Mouse (Mus musculus): ENCODE results near the gene Blzf1.

Blzf1 gene

DNA sequence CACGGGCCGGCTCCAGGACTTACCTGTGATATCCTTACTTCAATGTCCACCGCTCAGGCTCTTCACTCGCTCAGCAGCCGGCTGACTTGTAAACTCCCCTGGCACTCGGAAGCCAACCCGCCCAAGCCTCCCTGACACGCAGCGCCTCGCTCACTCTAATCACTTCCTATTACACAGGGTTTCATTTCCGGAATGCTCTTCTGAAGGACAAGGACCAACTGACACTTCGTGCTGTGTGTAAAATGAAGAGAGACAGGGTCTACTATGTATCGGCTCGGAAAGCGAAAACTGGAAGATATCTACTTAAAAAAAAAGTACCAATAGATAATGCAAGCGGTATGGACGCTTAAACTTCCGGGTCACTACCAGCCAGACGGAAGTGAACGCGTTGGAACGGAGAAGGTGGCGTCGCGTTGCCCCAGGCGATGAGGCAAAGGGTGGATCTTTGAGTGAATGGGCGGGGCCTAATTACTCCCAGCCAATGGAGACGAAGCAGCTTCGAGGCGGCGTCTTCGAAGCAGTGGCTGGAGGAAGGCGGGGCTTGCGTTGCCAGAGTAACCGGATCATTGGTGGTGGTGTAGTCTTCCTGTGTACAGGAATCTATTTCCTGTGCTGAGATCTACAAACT is at the start of gene Blzf1:
TSS of gene Blzf1 (minus strand) at position 366 of the 628 bp plus-strand sequence.
- peak; percentile 98 for DNase-seq

DNA sequence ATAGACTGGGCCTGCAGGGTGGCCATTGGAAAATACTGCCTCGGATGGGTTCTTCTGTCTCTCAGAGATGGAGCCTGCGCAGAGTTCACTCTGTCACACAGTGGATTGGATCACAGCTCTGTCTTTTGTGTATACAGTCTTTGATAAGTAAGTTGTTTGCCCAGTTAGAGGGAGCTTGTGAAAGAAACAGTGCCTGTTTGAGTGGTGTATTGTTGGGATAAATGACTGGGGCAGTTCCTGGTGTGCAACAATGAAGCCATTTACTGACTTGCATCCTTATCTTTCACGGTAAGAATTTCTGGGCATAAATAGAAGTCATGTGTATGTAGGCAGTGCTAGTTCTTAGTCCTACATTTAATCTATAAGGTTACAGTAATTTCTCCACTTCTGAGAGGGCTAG is 46.2 kb upstream of the Blzf1 start:
- no peak for DNase-seq

DNA sequence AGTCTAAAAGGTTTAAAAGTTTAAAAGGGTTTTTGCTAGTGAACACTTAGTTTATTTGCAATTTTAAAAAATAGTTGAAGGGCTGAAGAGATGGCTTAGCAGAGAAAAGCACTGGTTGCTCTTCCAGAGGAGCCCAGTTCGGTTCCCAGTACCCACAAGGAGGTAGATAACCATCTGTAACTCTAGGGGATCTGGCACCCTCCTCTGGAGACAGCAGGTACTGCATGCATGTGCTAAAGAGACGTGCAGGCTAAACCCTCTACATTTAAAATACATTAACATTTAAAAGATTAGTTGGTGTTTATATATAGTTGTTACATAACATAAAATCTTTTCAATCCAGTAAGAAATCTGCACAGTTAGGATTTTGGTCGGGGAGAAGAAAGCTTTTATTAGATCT is 34.9 kb upstream of the Blzf1 start:
- peak; percentile 53 for DNase-seq

DNA sequence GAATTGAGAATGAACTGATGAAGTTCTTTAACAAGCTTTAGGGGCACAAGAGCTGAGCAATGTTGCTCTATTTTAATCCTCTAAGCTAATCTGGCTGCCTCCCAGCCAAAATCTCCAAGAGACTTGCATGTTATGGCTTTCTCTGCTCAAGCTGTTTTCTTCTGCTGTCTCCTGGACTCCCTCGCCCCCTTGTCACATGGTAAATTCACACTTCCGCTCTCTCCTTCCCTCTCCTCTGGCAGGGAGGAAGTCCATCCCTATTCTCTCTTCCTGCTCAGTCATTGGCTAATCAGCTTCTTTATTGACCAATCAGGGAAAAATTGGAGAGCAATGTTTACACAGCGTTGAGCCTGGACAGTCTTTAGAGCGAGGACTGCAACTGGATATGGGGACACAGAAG is 28.6 kb upstream of the Blzf1 start:
- no peak for DNase-seq

DNA sequence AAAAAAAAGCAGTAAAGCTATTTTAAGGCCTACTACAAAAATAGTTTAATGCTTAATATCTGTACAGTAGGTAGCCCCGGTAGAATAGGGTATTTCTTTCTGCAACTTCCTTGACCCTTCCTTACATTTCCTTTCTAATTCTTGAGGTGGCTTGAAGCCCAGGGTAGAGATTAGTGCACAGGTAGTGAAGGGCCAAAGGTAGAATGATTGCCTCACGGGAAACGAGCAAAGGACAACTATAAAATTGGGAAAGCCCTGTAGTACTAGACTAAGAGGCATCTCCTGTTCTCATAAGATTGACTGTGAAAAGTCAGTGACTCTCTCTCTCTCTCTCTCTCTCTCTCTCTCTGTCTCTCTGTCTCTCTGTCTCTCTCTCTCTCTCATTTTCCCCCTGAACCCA is 28.1 kb upstream of the Blzf1 start:
- DNase-seq, result no peak

DNA sequence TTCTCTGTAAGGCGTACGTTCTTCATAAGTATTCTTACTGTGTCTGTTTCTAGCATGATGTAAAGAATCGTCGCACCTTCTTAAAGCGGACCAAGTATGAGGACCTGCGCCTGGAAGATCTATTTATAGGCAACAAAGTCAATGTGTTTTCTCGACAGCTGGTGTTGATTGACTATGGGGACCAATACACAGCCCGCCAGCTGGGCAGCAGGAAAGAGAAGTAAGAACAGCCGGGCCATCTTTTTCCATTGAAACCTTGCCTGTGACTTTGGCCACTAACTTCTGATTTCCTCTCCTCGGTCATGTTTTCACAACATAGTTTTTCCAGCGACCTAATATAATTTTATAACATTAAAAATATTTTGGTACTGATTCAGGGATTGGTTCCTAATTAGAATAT is 25.3 kb upstream of the Blzf1 start:
- no peak for DNase-seq

DNA sequence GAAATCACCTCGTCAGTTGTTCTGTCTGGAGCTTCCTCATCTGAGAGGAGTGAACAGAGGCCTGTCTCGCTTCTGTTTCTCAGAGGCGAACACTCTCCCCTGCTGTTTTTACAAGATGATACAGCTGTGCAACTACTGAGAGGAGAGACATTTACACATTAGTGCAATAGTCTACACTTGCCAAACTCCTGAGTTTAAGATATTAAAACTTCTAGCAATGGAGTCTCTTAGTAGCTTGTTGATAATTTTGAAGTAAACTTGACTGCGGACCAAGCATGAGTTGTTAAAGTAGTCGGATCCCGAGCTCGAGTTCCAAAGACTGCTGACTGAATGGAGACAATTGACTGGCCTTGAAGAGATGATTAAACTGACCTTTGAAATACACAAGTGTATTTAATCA is 20.5 kb upstream of the Blzf1 start:
- DNase-seq, result no peak

DNA sequence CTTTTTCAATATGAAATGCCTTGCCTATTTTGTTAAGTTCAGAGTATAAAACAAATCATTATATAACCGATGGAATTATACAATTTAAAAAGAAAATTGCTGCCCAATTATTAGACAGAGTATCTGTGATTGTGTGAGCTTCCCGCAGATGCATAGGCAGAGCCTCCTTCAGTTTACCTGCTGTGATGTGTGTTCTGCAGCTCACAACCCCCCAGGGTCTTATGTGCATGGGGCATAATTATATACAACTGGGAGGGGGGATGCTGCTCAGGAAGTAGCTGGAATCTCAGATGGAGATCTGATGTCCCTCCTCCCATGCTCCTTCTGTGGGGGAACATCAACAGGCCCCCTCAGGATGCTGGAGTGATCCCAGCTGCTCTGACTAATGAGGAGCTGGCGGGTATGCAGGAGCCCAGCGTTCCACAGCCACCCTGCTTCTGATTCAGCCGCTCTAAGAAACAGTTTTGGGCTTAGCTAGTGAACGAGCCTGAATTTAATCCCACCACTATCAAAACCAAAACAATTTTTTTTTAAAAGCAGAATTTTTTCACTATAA is 19.4 kb upstream of the Blzf1 start:
- no peak for DNase-seq

DNA sequence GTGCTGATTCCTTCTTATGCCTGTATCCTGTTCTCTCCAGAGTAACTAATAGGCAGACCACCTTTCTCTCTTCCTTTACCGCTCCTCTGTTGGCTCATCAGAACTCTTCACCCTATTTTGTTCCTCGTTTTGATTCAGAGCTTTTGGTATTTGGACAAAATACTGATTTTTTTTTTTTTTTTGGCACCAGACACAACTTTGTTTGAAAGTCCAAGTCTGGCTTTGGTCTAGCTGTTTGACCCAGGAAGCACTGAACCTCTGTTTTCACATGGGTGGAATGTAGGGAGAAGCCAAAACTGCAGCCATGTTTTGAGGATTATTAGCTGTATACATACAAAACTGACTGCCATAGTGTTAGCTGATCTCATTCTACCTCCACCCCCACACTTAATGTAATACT is 17.6 kb upstream of the Blzf1 start:
- DNase-seq, result no peak

DNA sequence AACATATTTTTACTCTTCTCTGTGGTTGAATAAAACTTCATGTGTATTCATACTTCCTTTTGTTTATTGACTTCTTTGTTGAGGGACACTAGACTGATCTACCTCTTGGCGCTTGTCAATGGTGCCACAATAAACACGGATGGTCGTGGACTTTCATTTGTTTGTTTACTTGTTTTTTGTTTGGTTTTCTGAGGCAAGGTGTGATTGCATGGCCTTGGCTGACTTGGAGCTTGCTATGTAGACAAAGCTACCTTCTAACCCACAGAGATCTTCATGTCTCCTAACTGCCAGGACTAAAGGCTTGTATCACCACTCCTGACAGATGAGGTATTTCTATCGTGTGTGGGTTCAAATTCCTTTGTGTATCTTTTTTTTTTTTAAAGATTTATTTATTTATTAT is 16.9 kb upstream of the Blzf1 start:
- no peak for DNase-seq

DNA sequence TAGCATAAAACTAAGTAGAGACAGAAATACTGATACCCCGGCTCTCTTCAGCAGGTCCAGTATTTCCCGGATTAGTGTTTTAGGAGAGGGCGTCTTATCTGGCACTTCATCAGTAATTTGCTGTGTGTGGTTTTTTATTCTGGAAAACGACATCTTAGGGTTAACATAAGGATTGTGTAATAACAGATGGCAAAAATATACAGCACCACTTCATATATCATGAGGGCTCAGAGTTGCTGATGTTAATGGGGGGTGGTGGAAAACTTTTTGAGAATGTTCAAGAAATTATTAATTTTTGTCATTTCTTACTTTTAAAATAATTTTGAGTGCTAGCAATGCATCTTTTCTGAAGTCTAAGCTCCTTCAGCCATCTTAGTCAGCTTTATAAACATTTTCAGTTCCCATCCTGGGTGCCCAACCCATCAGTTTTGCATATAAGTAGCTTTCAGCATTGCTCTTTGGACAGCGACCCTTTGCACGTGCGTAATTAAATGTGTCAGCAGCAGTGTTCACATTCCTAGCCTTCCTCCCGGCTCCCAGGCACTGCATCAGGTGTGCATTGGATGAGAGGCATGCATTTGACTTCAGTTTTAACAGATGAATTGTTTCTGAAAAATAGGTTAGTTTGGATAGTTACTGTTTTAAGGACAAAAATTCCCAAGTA is 15.8 kb upstream of the Blzf1 start:
- no peak for DNase-seq

DNA sequence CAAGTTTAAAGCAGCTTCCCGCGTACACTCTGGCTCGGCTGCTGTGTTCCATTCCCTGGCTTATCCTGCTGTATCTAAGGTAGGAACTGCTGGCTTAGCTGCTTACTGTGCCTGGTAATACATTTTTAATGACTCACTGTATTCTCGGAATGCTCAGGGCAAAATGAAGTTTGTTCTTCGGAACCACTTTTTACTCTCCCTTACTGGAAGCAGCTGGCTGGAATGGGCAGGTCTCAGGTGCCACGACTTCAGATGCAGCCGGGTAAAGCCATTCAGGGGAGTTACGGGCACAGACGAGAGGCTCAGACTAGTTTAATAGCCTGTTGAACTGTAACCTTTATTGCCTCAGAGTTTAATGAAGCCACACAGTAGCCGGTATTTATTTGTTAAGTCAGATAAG is 14.1 kb upstream of the Blzf1 start:
- no peak for DNase-seq

DNA sequence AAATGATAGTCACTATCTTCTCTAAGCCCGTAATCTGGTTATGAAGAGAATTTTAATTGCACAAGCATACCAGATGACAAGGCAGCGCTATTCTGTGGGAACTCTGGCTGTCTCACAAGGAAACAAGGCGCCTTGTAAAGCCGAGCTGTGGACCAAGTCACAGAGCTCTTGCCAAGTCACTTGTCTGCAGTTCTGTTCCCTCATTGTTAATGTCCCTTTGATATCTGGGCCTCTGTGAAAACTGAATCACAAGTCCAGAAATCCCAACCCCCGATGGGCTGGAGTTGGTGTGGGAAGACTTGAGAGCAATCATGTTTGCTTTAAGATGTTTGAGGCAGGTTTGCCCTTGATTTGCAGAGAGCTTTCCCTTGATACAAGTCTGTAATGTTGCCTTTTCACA is 13.4 kb upstream of the Blzf1 start:
- no peak for DNase-seq

DNA sequence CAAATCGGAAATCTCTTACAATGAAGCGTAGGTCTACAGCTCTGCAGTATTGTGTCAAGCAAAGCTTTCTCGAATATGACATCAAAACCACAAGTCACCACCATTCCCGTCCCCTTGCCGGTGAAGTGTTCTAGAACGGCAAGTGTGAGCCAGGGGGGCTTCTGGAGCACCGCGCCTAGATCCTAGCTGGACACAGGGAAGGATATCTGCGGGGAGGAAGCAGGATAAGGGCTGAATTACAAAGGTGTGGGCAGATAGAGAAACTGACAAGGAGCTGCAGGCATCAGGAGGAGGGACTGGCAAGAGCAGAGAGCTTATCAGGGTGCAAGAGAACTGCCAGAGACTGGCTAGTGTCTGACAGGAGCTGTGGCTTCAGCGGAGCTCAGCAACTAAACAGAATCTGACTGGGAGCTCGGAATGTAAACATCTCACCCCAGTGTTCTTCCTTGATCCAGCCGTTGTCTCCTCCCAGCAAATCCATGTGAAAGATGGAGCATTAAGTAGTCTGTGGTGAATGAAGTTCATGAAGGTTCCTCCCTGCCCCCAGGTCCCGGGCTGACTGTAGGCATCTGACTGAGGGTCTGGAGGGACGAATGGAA is 12.4 kb upstream of the Blzf1 start:
- no peak for DNase-seq

DNA sequence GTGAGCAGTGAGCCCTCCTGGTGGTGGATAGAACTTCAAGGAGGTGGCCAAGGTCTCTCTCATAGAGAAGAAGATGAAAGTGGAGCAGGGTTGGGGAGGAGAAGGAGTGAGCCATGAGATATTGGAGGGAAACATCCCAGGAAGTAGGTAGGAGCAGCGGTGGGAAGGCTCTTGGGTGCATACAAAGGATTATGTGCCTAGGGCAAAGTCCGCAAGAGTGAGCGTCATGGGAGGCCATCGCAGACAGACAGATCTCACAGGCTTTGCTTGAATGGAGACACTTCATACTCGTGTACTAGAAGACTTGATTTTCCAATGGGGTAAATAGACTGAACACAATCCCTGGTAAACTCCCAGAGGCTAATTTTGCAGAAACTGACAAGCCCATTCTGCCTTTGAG is 11.2 kb upstream of the Blzf1 start:
- DNase-seq, result no peak

DNA sequence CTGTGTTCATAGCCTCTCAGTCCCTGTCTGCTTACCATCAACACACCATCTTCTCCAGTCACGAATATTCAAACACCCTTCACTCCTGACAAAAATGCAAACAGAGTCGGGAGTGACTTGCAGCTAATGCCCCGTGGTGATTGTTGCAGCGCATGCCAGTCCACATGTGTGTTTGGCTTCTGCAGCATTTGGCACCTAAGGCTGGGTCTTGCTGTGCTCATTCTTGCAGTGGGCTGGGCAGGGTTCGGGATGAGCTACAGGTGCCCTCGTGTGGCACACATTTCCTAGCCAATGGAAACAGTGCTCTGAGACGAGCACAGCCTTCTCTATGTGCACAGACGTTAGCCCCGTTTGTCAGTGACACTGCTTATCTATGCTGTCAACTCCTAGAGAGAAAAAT is 10.0 kb upstream of the Blzf1 start:
- no peak for DNase-seq

DNA sequence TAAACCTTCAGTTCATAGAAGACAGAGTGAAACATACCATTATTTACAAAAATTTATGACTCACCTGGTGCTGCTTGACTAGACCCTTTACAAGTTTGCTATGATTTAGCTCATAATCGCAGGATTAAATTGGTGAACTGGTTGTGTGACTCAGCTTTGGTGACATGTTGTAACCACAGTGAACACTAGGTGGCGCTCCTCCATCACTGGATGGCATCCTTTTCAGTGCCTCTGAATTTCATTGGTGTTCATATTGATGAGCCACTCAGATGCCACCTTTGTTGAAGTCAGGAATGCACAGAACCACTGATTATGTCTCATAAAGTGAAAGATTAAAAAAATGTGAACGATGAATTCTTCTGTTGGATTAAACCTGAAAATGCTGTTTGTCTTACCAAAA is 9.4 kb upstream of the Blzf1 start:
- DNase-seq, result peak; percentile 67

DNA sequence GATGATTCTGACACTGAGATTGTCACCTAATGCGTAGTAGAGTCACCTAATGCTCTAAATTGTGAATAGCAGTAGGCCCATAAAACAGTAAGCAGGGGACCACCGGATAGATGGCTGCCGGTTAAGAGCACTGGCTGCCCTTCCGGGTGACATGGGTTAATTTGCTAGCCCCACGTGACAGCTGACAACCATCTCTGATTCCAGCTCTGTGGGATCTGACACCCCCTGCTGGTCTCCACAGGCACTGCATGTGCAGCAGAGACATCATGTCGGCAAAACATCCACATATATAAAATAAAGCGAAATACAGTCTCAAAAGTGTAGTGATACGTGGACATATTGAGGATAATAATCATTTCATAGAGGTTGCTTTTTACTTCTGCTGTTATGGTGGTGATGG is 8.0 kb upstream of the Blzf1 start:
- DNase-seq, result peak; percentile 50

DNA sequence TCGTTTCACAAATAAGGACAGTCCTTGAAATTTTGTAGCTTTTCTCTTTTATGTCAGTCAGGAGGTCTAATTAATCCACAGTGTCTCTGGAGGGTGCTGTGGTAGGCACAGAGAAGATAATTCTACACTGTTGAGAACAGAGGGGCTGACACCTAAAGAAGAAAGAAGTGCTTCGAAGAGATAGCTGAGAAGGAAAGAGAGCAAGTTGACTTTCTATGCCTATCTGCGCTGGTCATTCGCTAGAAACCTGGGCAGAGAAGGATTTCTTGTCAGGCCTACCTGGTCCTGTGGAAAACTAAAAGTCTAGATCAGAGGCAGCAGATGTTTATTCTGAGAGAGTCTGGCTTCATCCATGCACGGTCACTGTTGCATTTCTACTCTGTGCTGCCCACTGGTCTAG is 6.8 kb upstream of the Blzf1 start:
- DNase-seq, result no peak

DNA sequence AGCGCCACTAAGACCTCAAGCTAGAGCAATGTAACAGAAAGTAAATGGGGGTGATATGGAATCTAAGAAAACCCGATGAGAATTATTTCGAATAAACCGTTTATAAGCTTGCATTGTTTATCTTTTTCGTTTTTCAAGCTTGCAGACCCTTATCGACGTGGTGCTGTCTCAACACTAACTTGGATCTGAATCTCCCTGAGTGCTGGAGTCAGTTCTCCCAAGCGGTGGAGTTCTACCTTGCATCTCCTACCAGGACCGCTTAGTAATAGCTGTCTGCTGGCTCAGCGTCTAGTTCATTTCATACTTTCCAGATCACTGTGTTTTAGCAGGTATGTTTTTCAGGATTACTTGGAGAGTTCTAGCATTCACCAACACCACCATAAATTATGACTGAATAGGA is 633 bp upstream of the Blzf1 start:
- no peak for DNase-seq

DNA sequence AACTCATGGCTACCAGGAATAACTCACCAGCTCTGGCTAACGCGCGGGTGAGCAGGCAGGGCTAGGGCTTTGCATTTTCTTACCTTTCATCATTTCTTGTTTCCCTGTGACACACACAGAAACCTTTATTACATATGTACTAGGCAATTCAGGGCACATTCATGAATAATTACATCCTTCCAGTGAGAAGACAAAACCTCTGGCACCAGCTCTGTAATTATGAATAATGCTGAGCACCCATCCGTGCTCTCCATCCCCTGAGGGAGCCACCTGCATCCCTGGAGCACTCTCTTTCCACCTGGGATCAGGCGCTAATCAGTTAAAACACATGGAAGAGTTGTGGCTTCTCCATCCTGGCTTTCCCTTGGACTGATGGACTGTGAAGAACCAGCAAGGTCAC is 3.5 kb downstream of the Blzf1 start, which contains the start of gene Nme7:
TSS of gene Nme7 (plus strand) at position 301 of the 400 bp plus-strand sequence.
- no peak for DNase-seq

DNA sequence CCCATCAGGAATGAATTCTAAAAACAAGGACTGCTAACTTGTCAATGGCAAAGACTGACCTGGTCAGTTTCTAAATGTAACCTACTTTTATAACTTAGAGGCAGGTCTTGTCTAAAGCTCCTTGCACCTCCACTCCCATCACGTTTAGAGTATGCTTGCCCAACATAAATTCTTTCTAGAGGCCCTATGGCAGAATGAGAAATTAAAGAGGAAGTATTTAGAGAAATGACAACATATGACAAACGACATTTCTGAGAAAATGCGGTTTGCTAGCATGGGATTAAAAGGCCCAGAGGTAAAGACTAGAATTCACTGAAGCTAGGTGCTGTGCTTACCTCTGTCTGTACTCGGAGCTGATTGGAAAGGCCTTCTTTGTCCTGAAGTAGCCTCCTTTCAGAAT is 5.3 kb downstream of the Blzf1 start:
- DNase-seq, result no peak

DNA sequence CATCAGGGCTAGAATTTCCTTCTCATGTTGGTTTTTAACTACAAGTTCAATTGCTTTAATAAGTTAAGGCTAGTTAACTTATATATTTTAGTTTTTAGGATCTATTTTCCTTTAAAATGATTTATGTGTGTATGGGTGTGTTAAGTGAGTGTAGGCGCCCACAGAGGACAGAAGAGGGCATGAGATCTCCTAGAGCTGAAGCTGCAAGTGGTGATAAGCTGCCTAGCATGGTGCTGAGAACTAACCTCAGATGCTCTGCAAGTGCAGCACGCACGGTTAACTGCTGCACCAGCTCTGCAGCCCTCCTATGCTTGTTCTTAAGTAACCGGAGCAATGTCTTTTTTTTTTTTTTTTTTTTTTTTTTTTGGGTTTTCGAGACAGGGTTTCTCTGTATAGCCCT is 10.8 kb downstream of the Blzf1 start:
- DNase-seq, result no peak

DNA sequence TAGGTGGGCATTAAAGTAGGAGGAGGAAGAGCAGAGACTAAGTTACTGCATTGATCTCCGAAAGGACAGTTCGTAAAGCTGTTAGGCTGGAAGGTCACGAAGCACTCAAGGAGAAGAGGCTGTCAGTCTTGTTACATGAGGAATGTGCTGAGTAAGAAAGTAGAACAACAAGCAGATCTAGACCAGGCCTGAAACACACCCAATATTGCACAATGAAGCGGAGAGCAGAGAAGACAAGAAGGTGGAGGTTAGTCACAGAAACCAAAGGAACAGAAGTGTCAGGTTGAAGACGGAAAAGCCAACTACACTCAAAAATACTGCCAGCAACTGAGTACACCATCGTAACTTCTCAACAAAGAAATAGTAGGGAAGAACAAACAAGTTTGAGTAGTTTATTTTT is 13.2 kb downstream of the Blzf1 start:
- DNase-seq, result no peak
